Mouse (Mus musculus): Measurements from ENCODE around the gene Pex19. TPM values are rescaled to one million over a fixed set of nuclear protein-coding genes. Genes with fewer than 3 reads are reported as not detected.

Gene Pex19
- total RNA-seq (2021), result 100 to 1,000 TPM; 121 to 130 TPM
- long read RNA-seq, experiment 1, transcript Pex19-201 (8 exons, 1,917 nt), result major isoform, 111 of 138 reads
- long read RNA-seq, experiment 1, partial matches to known transcripts, result 5 of 138 reads
- long read RNA-seq, experiment 1, other reads (novel, unspliced or antisense), result 21 of 138 reads
- long read RNA-seq, experiment 2, transcript Pex19-201 (8 exons, 1,917 nt), result major isoform, 157 of 212 reads
- long read RNA-seq, experiment 2, partial matches to known transcripts, result 19 of 212 reads
- long read RNA-seq, experiment 2, other reads (novel, unspliced or antisense), result 34 of 212 reads

- peak; percentile 70 to 74 for DNase-seq (ENCODE audit: low spot score in 2 of 2)
These were observed at the start of gene Pex19 for GRCm38 (mm10) chr1:172126376-172127347. Pex19 (plus strand) TSS chr1:172126755.

GRCm38 (mm10) chr1:172077981-172078380, 48.6 kb upstream of the Pex19 start:
- peak in 1 of 2 experiments; percentile 21 for DNase-seq (ENCODE audit: low spot score in 2 of 2)

GRCm38 (mm10) chr1:172082101-172082898, 44.3 kb upstream of the Pex19 start, which contains the start of the genes Copa and Ncstn:
Copa (plus strand) TSS chr1:172082529.
Ncstn (minus strand) TSS chr1:172082795.
- DNase-seq (ENCODE audit: low spot score in 2 of 2), result peak; percentile 83 to 84

GRCm38 (mm10) chr1:172082899-172083445, 43.6 kb upstream of the Pex19 start:
- no peak for DNase-seq (ENCODE audit: low spot score in 2 of 2)

GRCm38 (mm10) chr1:172093522-172093921, 33.0 kb upstream of the Pex19 start:
- DNase-seq (ENCODE audit: low spot score in 2 of 2), result no peak

- DNase-seq (ENCODE audit: low spot score in 2 of 2), result no peak
These were observed 32.3 kb upstream of the Pex19 start for GRCm38 (mm10) chr1:172094295-172094694.

GRCm38 (mm10) chr1:172095202-172095601, 31.4 kb upstream of the Pex19 start:
- DNase-seq (ENCODE audit: low spot score in 2 of 2), result no peak

GRCm38 (mm10) chr1:172099325-172100033, 27.1 kb upstream of the Pex19 start:
- no peak for DNase-seq (ENCODE audit: low spot score in 2 of 2)

- DNase-seq (ENCODE audit: low spot score in 2 of 2), result no peak
These were observed 22.9 kb upstream of the Pex19 start for GRCm38 (mm10) chr1:172103619-172104018.

GRCm38 (mm10) chr1:172105101-172105500, 21.5 kb upstream of the Pex19 start:
- no peak for DNase-seq (ENCODE audit: low spot score in 2 of 2)

- no peak for DNase-seq (ENCODE audit: low spot score in 2 of 2)
These were observed 18.6 kb upstream of the Pex19 start for GRCm38 (mm10) chr1:172107777-172108477.

GRCm38 (mm10) chr1:172116948-172117347, 9.6 kb upstream of the Pex19 start:
- no peak for DNase-seq (ENCODE audit: low spot score in 2 of 2)

- no peak for DNase-seq (ENCODE audit: low spot score in 2 of 2)
These were observed 7.5 kb upstream of the Pex19 start for GRCm38 (mm10) chr1:172119100-172119499.

GRCm38 (mm10) chr1:172119720-172120119, 6.8 kb upstream of the Pex19 start:
- DNase-seq (ENCODE audit: low spot score in 2 of 2), result no peak

GRCm38 (mm10) chr1:172122671-172123070, 3.9 kb upstream of the Pex19 start:
- no peak for DNase-seq (ENCODE audit: low spot score in 2 of 2)

- DNase-seq (ENCODE audit: low spot score in 2 of 2), result no peak
These were observed 2.0 kb upstream of the Pex19 start for GRCm38 (mm10) chr1:172124572-172124971.

GRCm38 (mm10) chr1:172127487-172127886, 932 bp downstream of the Pex19 start:
- no peak for DNase-seq (ENCODE audit: low spot score in 2 of 2)

GRCm38 (mm10) chr1:172128563-172128962, 2.0 kb downstream of the Pex19 start:
- DNase-seq (ENCODE audit: low spot score in 2 of 2), result no peak

GRCm38 (mm10) chr1:172129108-172129507, 2.6 kb downstream of the Pex19 start:
- DNase-seq (ENCODE audit: low spot score in 2 of 2), result no peak
